Mouse (Mus musculus): ENCODE measurements at regions not wholly inside any gene's neighbourhood (a gene's known extent, or its start where the extent isn't known, plus 50 kb on each side); places are given as distances from the start of the nearest gene placed in this dataset.

DNA sequence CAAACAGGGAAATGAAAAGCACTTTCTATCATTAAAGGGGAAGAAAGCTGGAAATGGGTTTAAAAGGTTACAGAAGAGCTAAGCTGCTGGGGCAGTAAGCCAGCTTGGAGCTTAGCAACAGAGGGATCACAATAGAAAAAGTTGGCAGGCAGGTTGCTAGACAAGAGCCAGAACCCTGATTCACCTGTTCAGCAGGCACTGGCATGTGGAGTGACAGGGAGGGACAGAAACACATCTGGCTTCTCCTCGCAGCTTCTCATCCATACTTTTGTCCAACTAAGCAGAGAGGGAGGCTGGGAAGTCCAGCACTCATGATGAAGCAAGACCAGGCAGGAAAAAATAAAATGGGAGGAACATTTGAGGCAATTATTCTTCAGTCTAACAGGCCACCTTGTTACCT lies 81.3 kb upstream of the Thrb start:
- TF ChIP-seq CTCF (IDR thresholded peaks at IDR 0.05; ENCODE audit: insufficient read depth, low read length) (no peak), POLR2A (IDR thresholded peaks at IDR 0.05; ENCODE audit: borderline replicate concordance, extremely low read depth, low read depth, low read length) (no peak)
